Mouse (Mus musculus): ENCODE data around the gene Bglap.
"Not testable (repeated sequence)": the region's sequence is repeated elsewhere in the genome, so short reads cannot be mapped to it uniquely, and the experiment has no call there.

GRCm38 (mm10) chr3:88366830-88367428, 17.3 kb downstream of the Bglap start:
- not testable (repeated sequence) for TF ChIP-seq POLR2A (IDR thresholded peaks at IDR 0.05; ENCODE audit: borderline replicate concordance, extremely low read depth, low read depth, low read length); CTCF (IDR thresholded peaks at IDR 0.05; ENCODE audit: insufficient read depth, low read length)

All from lung, adult 2 months (tissue).